Mouse (Mus musculus) hematopoietic multipotent progenitor cell, adult 10-12 weeks (in vitro differentiated cells): Measurements from ENCODE around the gene Nudt16l1. TPM values are rescaled to one million over a fixed set of nuclear protein-coding genes. Genes with fewer than 3 reads are reported as not detected.

Source experiments
- polyA plus RNA-seq: library from polyadenylated mRNA; stranded (reverse); fragments of >175 nt; gene quantifications from 2 replicates; pipeline ENCODE4 v1.2.3, GENCODE M21; 2012; ENCODE audit warnings: low replicate concordance

Gene Nudt16l1
- 29.1 and 39.8 TPM in 2 replicates for polyA plus RNA-seq

GRCm38 (mm10) chr16:4938461-4938860 is at the start of gene Nudt16l1:
TSS of gene Nudt16l1 (plus strand) at chr16:4938761.

GRCm38 (mm10) chr16:4963797-4964709 is 25.5 kb downstream of the Nudt16l1 start, which contains the start of gene Anks3:
TSS of gene Anks3 (minus strand) at chr16:4964205.

Other genes with a start within 250 kb of the Nudt16l1 start
- 2.1 and 11.1 TPM in 2 replicates for gene Nmral1, start 219.4 kb upstream of the Nudt16l1 start, polyA plus RNA-seq
- gene Hmox2, start 212.4 kb upstream of the Nudt16l1 start, polyA plus RNA-seq, result 8.0 and 15.2 TPM in 2 replicates
- gene Cdip1, start 148.5 kb upstream of the Nudt16l1 start, polyA plus RNA-seq, result 47.1 and 78.2 TPM in 2 replicates
- gene 4930562C15Rik, start 103.3 kb upstream of the Nudt16l1 start, polyA plus RNA-seq, result not detected in 2 replicates
- 248 and 524 TPM in 2 replicates for gene Ubald1, start 58.4 kb upstream of the Nudt16l1 start, polyA plus RNA-seq
- 47.2 and 75.1 TPM in 2 replicates for gene Mgrn1, start 52.5 kb upstream of the Nudt16l1 start, polyA plus RNA-seq
- 44.5 and 87.9 TPM in 2 replicates for gene Anks3, start 25.4 kb downstream of the Nudt16l1 start, polyA plus RNA-seq
- gene Sept12, start 59.1 kb downstream of the Nudt16l1 start, polyA plus RNA-seq, result not detected in 2 replicates
- gene Smim22, start 68.5 kb downstream of the Nudt16l1 start, polyA plus RNA-seq, result not detected in 2 replicates
- gene Rogdi, start 74.8 kb downstream of the Nudt16l1 start, polyA plus RNA-seq, result 205 and 264 TPM in 2 replicates
- 14.7 and 34.6 TPM in 2 replicates for gene Glyr1, start 111.1 kb downstream of the Nudt16l1 start, polyA plus RNA-seq
- 21.6 and 26.2 TPM in 2 replicates for gene Ubn1, start 111.3 kb downstream of the Nudt16l1 start, polyA plus RNA-seq
- gene Ppl, start 193.7 kb downstream of the Nudt16l1 start, polyA plus RNA-seq, result 1.9 and 3.0 TPM in 2 replicates
- gene Sec14l5, start 208.3 kb downstream of the Nudt16l1 start, polyA plus RNA-seq, result 0.09 TPM in 1 of 2 replicates, not detected in the other